Mouse (Mus musculus) intestine, postnatal 0 days (tissue): Measurements from ENCODE around the gene Proser1. TPM values are rescaled to one million over a fixed set of nuclear protein-coding genes. Genes with fewer than 3 reads are reported as not detected.
A peak's percentile ranks its signal among the peaks of the same experiment; 100 is the strongest.

Experiments used
- ATAC-seq: fragments of 200-750 bp; cut with Nextera tagmentation; 2 replicates; pipeline ENCODE4 v1.8.0; 2017; ENCODE audit warnings: mild to moderate bottlenecking, moderate TSS enrichment, moderate library complexity
- H3K27ac ChIP-seq: fragments of 300-500 bp; sonication (generic); 2 replicates; pipeline ENCODE4 v1.5.1; 2014; ENCODE audit warnings: mild to moderate bottlenecking, low read depth, low read length, moderate library complexity
- H3K27me3 ChIP-seq: fragments of 300-500 bp; sonication (generic); replicated peaks from 2 replicates; pipeline ENCODE4 v1.6.1; 2014; ENCODE audit warnings: low read length, mixed read lengths; ENCODE audit not compliant: control insufficient read depth, insufficient read depth
- H3K36me3 ChIP-seq: fragments of 300-500 bp; sonication (generic); 2 replicates; pipeline ENCODE4 v1.6.1; 2014; ENCODE audit warnings: mild to moderate bottlenecking, moderate library complexity; ENCODE audit not compliant: control insufficient read depth, insufficient read depth
- H3K4me1 ChIP-seq: fragments of 300-500 bp; sonication (generic); replicated peaks from 2 replicates; pipeline ENCODE4 v1.6.1; 2014; ENCODE audit warnings: antibody characterized with exemption, low read length, mixed read lengths; ENCODE audit not compliant: control insufficient read depth, insufficient read depth
- H3K4me2 ChIP-seq: fragments of 300-500 bp; sonication (generic); replicated peaks from 2 replicates; pipeline ENCODE4 v1.6.1; 2014; ENCODE audit warnings: low read depth, mild to moderate bottlenecking, moderate library complexity
- H3K4me3 ChIP-seq: fragments of 300-500 bp; sonication (generic); 2 replicates; pipeline ENCODE4 v1.5.1; 2014; ENCODE audit warnings: low read depth, low read length
- H3K9ac ChIP-seq: fragments of 300-500 bp; sonication (generic); 2 replicates; pipeline ENCODE4 v1.6.1; 2014; ENCODE audit warnings: mild to moderate bottlenecking, low read depth, low read length
- H3K9me3 ChIP-seq: fragments of 300-500 bp; sonication (generic); 2 replicates; pipeline ENCODE4 v1.6.1; 2016; ENCODE audit warnings: mixed run types; ENCODE audit not compliant: control insufficient read depth
- CTCF ChIP-seq: sonication (generic); IDR thresholded peaks from 2 replicates; pipeline ENCODE4 v1.5.1; 2016; ENCODE audit warnings: low read depth, mild to moderate bottlenecking, control low read depth, antibody characterized with exemption, moderate library complexity
- WGBS: fragments of 180-500 bp; shearing (Covaris S2); extraction: QIAGEN DNeasy Blood & Tissue Kit; methylation state at CpG from one replicate; pipeline ENCODE4 v1.1.7; 2014; 5-methylcytosine and 5-hydroxymethylcytosine counted together
- polyA plus RNA-seq: library from polyadenylated mRNA; unstranded; fragments of >200 nt; fragmentation: Nextera tagmentation; extraction: Ambion mirVana; gene quantifications from 2 replicates; pipeline ENCODE4 v1.2.1, GENCODE M21; 2015

Gene Proser1
- polyA plus RNA-seq, 1 experiment from 2014 or later, result 8.9 TPM

DNA sequence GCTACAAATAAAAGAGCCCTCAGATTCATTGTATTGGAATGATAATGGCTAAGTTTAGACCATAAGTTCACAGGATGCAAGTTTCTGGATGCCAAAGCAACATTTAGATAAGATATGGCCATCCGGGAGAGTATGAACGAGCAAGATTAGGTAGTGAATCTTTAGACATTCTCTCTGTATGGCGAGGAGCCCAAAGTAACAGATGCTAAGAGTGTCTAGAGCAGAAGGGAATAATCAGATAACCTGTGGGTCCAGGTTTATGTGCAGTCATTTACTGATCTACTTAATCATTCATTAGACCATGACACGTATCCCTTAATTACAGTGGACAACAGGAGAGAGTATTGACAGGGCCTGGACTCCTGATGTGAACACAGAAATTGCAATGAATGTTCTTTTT lies 39.9 kb upstream of the Proser1 start:
- Histone ChIP-seq H3K9me3 (no peaks in the 10 kb centered on the region), H3K27ac (no peak overlapping the region), H3K36me3 (no peaks in the 10 kb centered on the region), H3K27me3 (no peaks in the 10 kb centered on the region), H3K4me2 (no peak overlapping the region), H3K9ac (no peak overlapping the region), H3K4me3 (no peak overlapping the region), H3K4me1 (no peaks in the 10 kb centered on the region)
- WGBS, result 77% methylated on average over 4 of the region's 4 CpGs
- ATAC-seq, result no peak
- no peak for TF ChIP-seq CTCF

DNA sequence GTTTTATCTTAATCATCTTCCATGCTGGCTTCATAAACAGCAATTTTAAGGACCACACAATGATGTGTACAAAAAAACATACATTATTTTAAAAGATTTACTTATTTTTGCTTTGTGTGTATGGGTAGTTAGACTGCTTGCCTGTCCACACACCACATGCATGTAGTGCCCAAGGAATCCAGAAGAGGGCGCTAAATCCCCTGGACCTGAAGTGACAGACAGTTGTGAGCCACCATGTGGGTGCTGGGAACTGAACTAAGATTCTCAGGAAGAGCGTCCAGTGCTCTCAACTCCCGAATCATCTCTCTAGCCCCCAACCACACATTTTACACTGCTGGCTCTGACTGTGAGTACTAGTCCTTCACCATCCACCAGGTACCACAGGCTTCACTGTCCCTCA lies 28.9 kb upstream of the Proser1 start:
- TF ChIP-seq CTCF, result no peak
- H3K9ac ChIP-seq, result no peak overlapping the region
- no peak for ATAC-seq
- no peak overlapping the region for H3K4me2 ChIP-seq
- H3K27ac ChIP-seq, result no peak overlapping the region
- WGBS, result 77% methylated on average over 3 of the region's 3 CpGs
- H3K27me3 ChIP-seq, result no peaks in the 10 kb centered on the region
- no peaks in the 10 kb centered on the region for H3K36me3 ChIP-seq
- H3K9me3 ChIP-seq, result no peaks in the 10 kb centered on the region
- H3K4me3 ChIP-seq, result no peak overlapping the region
- no peaks in the 10 kb centered on the region for H3K4me1 ChIP-seq

DNA sequence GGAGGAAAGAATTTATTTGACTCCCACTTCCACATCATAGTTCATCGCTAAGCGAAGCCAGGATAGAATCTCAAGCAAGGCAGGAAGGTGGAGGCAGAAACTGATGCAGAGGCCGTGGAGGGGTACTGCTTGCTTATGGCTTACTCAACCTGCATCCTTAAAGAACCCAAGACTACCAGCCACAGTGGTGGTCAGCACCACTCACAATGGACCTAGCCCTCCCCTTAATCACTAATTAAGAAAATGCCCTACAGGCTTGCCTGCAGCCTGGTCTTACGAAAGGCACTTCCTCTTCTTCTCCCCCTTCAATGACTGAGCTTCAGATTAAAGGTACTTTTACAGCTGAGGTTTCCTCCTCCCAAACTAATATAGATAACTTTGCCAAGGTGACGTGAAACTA lies 26.9 kb upstream of the Proser1 start:
- no peak overlapping the region for H3K4me2 ChIP-seq
- H3K4me1 ChIP-seq, result no peaks in the 10 kb centered on the region
- TF ChIP-seq CTCF, result no peak
- no peaks in the 10 kb centered on the region for H3K9me3 ChIP-seq
- WGBS, result 64% methylated on average over 5 of the region's 5 CpGs
- H3K36me3 ChIP-seq, result no peaks in the 10 kb centered on the region
- ATAC-seq, result no peak
- no peak overlapping the region for H3K27ac ChIP-seq
- no peak overlapping the region for H3K9ac ChIP-seq
- H3K27me3 ChIP-seq, result no peaks in the 10 kb centered on the region
- H3K4me3 ChIP-seq, result no peak overlapping the region

DNA sequence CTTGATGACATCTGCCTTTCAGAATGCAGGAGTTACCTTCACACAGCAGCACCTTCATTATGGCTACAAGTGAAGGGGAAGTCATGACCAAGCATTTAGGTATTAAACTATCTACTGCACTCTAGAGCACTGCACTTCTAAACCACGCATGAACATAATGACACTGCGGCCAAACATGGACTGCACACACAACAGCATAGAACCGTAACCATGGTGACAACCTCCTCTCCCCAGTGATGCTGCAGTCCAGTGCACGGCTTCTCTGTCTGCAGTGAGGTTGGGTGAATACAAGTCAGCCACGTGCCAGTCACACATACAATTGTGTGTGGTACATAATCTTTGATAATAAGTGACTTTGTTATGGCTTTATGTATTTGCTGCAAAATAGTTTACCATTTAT lies 17.9 kb upstream of the Proser1 start:
- Histone ChIP-seq H3K4me2 (no peak overlapping the region), H3K9me3 (no peaks in the 10 kb centered on the region), H3K27me3 (no peaks in the 10 kb centered on the region), H3K9ac (no peak overlapping the region), H3K36me3 (peaks cover 7% of the 10 kb centered on the region), H3K4me3 (no peak overlapping the region), H3K27ac (no peak overlapping the region), H3K4me1 (no peaks in the 10 kb centered on the region)
- ATAC-seq, result no peak
- 82% methylated on average over 5 of the region's 5 CpGs for WGBS
- TF ChIP-seq CTCF, result no peak

DNA sequence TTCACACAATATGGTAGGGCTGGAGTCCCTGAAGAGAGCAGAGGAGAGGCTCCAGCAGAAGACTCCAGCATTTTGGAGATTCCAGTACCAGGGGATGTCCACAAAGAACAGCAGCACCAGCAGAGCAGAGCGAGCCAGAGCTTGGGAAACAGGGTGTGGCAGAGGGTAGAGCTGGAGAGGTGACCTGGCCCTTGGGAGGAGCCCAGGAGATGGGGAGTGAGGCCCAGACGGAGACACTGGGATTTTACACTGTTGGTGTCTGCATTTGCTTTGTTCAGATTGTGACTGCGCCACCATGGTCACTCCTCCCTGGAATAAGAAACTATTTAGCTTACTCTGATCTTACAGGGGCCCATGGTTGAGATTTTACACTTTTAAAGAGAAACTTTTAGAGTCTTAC lies 16.7 kb upstream of the Proser1 start:
- H3K9ac ChIP-seq, result no peak overlapping the region
- no peaks in the 10 kb centered on the region for H3K4me1 ChIP-seq
- TF ChIP-seq CTCF, result no peak
- ATAC-seq, result no peak
- H3K36me3 ChIP-seq, result peaks cover 20% of the 10 kb centered on the region
- H3K9me3 ChIP-seq, result no peaks in the 10 kb centered on the region
- H3K4me2 ChIP-seq, result no peak overlapping the region
- WGBS, result 79% methylated on average over 3 of the region's 3 CpGs
- no peak overlapping the region for H3K4me3 ChIP-seq
- no peak overlapping the region for H3K27ac ChIP-seq
- no peaks in the 10 kb centered on the region for H3K27me3 ChIP-seq

DNA sequence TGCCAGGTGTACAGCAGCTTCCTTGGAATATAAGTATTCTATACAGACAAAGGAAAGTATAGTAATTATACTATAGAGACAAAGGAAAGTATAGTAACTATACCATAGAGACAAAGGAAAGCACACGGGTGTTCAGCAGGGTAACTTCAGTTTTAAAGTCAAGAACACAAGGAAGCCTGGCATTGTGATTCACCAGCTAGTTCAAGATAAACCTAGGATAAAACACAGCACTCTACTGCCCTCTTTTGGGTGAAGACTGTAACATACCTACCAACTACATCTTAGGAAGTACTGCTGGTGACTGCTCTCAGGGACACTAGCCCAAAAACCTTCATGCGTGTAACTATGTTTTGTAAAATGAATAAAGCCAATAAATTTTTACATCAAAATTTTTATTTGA lies 15.3 kb upstream of the Proser1 start:
- H3K9ac ChIP-seq, result no peak overlapping the region
- peak; percentile 87 for TF ChIP-seq CTCF
- H3K4me2 ChIP-seq, result no peak overlapping the region
- no peaks in the 10 kb centered on the region for H3K9me3 ChIP-seq
- no peaks in the 10 kb centered on the region for H3K27me3 ChIP-seq
- no peaks in the 10 kb centered on the region for H3K4me1 ChIP-seq
- no peak overlapping the region for H3K4me3 ChIP-seq
- peak; percentile 37; the same call in 1 of the 2 replicates for ATAC-seq
- no peak overlapping the region for H3K27ac ChIP-seq
- peaks cover 31% of the 10 kb centered on the region for H3K36me3 ChIP-seq
- 28% methylated on average over 2 of the region's 2 CpGs for WGBS

DNA sequence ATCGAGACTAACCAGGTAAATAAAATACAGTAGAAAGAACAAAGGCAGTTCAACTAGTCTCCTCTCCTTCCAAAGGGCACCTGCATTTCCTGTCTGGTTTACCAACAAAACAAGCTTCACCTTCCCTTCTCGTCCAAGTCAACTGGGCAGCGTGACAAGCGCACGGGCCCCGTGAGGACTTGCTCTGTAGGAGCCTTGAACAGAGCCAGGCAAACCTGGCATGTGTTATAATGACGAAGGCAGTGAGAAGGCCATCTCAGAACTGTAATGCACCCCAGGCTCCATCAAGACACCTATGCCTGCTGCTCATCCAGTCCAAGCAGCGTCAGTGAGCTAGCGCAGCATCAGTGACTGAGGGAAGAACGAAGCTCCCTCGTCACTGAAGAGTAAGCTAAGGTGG lies 12.8 kb upstream of the Proser1 start:
- H3K36me3 ChIP-seq, result peaks cover 45% of the 10 kb centered on the region
- no peaks in the 10 kb centered on the region for H3K9me3 ChIP-seq
- H3K4me2 ChIP-seq, result no peak overlapping the region
- H3K27me3 ChIP-seq, result no peaks in the 10 kb centered on the region
- no peak overlapping the region for H3K27ac ChIP-seq
- 93% methylated on average over 11 of the region's 11 CpGs for WGBS
- H3K4me3 ChIP-seq, result no peak overlapping the region
- ATAC-seq, result no peak
- no peak for TF ChIP-seq CTCF
- H3K9ac ChIP-seq, result no peak overlapping the region
- H3K4me1 ChIP-seq, result no peaks in the 10 kb centered on the region
